Mouse (Mus musculus): ENCODE results near the gene Zmiz1. TPM values are rescaled to one million over a fixed set of nuclear protein-coding genes. Genes with fewer than 3 reads are reported as not detected.

Gene Zmiz1
- total RNA-seq, 2 experiments from 2014 or later = 4.6 to 36.0 TPM

DNA sequence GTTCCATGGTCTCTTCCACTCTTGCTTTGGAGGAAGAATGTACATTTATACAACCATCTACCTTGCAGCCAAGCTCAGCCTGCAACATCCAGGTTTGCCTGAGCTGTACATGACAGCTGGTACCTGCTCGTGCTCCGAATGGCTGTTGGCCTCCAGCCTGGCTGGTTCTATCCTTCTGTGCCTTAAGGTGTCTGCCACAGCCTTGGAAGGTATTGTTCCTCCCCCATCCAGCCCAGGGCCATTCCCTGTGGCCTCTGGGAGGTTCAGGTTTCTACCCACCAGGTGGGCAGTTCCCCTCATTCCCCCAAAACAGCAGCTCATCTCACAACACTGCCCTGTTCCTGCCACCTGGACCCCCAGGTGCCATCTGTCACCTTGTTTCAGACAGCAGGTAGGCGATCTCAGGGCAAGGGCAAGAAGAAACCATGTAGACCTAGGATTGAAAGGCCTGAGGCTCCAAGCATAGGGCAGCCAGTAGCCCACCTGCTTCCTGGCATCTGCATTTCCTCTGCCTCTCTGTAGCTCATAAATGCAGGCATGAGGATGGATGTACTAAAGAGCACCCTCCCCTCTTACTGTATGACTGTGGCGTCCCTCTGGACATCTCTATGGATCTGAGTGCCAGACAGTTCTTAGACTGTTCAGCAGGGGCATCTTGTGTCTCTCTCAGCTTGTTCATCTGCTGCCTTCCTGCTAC lies 160.2 kb downstream of the Zmiz1 start:
- ATAC-seq (replicated peaks; ENCODE audit: low FRiP score, poor library complexity, severe bottlenecking) = no peak

DNA sequence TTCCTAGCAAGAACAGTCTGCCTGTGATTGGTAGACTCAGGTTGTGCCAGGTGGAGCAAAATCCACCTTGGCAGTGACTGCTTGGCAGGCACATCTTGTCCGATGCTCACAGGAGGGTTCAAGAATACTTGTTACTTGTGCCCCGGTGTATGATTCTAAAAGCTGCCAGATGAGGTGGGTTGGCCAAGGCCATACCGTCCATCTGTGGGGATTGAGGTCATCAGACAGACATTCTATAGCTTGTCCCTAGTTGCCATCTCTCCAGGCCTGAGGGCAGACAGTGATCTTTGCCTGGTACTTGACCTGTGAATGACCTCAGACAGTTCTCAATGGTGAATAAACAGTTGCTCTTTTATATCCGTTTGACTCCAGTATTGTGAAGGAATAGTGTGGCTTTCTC lies 161.8 kb downstream of the Zmiz1 start:
- ATAC-seq (replicated peaks; ENCODE audit: low FRiP score, poor library complexity, severe bottlenecking) = no peak

DNA sequence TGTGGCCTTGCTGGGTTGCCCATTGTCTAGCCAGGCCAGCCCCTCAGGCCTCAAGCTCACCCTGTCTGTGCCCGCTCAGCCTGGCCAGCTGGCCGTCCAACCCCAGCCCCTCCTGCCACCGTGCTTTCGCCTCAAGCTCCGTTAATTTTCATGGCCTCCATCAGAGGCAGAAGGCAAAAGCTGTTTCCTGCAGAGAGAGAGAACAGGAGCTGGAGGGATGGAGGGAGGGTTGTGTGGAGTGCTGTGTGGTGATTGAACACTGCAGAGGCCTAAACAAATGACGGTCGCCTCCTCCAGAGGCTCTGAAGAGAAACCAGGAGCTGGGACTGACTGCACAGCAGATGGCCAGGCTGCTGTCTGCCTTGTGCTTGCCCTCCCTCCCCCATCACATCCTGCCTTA lies 164.7 kb downstream of the Zmiz1 start:
- ATAC-seq (replicated peaks; ENCODE audit: low FRiP score, poor library complexity, severe bottlenecking) = no peak

DNA sequence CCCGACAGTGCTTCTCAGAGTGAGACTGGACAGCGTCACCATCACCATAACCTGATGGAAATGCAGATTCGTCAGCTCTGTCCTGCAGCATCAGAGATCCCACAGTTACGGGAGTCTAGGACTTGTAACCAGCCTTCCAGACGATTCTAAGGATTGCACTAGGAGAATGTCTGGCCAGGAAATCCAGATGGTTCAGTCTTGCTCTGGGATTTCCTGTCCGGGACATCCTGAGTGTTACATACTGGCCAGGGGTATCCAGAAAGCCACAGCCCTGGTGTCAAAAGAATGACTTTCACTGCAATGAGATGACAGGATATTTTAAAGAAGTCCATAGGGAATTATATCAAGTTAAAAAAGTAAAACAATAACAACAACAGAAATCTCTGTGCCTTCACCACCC lies 165.7 kb downstream of the Zmiz1 start:
- no peak for ATAC-seq (replicated peaks; ENCODE audit: low FRiP score, poor library complexity, severe bottlenecking)

DNA sequence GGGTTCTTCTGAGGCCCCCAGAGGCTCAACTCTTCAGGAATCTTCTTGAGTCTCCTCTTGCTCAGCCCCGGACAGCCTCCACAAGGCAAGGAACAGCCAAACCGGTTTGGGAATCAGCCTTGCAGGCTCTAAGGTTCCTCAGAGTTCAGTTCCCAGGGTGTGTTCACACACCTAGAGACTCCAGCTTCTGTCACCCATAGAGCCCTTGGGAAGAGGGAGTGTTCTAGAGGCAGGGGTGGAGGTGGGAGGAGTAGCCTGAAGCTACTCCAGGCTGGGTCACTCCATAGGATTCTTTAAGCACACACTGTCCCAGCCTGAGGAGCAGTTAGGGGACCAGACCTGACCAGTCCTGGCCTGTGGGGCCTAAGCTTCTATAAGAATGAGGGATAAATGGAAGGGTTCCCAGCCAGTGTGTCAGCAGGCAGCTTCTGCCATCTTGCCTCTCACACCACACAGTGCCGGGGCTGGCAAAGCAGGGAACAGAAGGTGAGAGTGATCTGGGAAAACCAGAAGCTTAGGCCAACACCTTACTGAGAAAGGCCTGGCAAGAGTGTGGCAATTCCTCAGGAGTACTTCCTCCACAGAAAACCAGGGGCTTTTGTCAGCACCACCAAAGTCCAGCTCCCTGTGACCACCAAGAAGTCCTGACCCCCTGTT lies 168.7 kb downstream of the Zmiz1 start:
- no peak for ATAC-seq (replicated peaks; ENCODE audit: low FRiP score, poor library complexity, severe bottlenecking)

DNA sequence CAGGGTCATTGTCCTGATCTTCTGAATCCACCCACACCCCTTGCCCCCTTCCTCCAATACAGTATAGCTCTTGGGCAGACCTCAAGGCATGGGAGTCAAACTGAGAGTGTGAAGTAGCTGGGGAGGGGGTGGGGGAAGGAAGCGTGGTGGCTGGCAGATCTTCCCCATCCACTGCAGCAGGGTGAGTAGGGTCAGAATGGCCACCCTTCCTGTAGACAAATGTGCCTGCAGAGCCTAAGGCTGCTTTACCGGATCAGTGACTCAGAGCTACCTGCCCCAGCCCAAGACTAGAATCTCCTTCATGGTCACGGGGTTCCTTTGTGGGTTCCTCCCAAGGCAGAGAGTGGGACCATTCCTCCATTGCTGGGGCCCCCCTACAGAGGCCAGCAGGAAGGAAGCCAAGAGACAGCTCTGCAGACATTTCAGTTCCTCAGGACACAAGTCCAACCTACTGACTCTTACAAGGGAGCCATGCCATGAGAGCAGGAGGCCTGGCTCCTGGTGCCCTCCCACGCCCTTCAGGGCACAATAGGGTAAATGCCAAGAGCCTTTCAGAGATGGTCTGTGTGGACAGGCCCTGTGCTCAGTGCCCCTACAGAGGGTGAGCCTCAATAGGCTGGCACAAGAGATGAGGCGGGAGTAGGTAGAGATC lies 169.6 kb downstream of the Zmiz1 start:
- no peak for ATAC-seq (replicated peaks; ENCODE audit: low FRiP score, poor library complexity, severe bottlenecking)

DNA sequence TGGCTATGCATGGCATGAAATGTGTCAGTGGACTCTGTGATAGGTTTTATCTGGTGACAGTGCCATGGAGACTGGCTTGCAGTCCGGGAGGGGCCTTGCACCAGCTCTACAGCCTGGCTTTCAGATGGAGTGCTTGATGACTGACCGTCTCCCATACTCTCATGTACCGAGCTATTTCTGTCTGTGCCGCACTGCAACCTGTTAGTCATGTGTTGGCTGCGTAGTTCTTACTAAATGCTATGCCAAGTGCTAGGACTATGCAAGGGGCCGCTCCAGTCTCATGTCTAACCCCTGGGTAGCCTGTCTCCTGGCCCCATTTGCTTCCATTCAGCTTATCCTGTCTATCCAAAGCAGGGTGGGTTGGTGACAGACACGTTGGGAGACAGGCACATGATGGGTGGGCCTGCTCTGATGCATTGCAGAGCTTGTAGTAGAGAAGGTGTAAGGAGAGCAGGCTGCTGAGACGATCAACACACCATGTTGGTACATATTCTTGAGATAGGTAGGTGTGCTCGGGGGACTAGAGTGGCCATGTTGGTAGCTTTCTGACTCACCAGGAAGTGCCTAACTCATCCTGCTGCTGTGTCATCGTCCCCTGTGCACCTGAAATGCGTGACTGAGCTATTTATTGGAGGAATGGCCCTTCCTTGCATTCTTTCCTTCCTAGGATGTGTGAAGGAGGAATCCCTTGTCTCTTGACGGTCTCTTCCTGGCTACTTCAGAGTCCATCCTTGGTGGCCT lies 171.1 kb downstream of the Zmiz1 start:
- ATAC-seq (replicated peaks; ENCODE audit: low FRiP score, poor library complexity, severe bottlenecking) = no peak

DNA sequence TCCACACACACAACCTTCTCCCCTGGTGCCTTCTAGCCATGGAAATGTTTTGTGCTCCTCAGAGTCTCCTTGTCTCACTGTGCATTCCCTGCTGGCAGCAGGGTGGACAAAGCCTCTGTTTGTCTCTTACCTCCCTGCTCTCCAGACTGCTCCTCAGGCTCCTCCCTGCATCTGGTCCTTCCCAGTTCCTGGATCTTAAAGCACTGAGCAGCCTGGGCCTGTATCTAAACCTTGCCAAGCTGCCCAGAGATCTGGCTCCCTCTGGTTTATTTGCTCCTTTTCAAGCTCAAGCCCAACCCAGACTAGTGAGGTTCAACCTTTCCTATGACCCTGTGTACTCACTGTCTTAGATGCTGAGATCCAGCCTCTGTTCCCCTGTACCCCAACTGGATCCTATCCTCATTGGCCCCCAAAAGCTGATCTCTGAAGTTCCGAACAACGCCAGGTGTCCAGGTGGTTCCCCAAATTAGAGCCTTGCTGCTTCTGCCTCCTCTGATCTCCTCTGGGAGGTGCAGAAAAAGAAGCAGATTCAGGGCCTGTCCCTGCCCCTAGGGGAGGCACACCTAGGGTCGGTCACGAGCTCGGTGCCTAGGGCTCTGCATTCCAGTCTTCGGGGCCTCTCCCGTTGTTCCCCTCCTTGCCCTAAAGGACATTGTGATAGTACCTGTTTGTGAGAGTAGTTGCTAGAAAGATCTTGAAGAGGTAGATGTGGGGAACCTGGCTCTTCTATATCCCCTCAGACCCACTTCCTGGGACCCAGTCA lies 171.8 kb downstream of the Zmiz1 start:
- ATAC-seq (replicated peaks; ENCODE audit: low FRiP score, poor library complexity, severe bottlenecking) = no peak

DNA sequence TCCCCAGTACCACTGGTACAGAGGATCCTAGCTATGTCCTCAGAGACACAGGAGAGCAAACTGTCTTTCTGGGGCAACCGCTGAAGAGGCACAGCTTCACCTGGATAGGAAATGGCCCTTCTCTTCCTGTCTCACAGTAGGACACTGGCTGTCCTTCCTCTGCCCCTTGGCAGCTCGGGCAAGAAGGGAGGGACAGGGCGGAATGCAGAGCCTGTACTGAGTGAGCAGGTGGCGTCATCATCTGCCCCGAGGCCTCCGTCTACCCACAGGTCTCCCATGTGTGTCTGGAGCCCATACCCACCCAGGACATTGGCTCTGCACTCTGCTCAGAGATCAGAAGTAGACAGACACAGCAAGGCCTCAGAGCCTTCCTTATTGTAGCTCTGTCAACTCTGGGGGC lies 172.5 kb downstream of the Zmiz1 start:
- ATAC-seq (replicated peaks; ENCODE audit: low FRiP score, poor library complexity, severe bottlenecking) = no peak

DNA sequence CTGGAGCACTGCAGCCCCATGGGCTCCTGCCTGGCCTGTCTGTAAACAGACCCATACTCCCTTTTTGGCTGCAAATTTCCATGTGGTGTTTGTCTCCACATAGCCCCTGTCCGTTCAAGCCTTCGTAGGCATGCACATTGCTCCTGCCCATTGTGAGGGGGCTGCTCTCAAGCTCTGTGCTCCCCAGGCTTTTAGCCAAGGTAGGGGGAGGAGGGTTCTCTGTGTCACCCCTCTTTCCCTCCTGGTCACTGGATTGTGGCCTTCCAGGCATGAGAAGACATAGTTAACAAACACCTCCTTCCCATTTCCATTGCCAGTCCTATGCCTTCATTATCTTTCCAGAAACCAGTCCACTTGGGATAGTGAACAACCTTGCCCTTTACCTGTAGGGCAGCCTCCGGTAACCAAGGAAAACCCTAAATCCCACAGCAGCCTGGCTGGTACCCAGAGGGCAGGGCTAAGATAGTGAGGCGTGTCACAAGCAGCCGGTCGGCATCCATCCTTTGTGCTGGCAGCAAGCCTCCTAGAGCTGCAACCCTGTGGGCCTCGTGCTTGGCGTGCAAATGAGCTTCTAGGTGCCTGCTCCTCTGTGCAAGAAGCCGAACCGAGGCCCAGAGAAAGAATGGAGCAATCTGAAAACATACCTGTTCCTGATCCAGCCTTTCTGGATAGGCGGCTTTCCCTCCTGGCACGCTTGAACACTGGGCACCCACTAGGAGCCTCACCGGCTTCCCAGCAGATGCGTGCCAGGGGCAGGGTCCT lies 174.7 kb downstream of the Zmiz1 start:
- no peak for ATAC-seq (replicated peaks; ENCODE audit: low FRiP score, poor library complexity, severe bottlenecking)

DNA sequence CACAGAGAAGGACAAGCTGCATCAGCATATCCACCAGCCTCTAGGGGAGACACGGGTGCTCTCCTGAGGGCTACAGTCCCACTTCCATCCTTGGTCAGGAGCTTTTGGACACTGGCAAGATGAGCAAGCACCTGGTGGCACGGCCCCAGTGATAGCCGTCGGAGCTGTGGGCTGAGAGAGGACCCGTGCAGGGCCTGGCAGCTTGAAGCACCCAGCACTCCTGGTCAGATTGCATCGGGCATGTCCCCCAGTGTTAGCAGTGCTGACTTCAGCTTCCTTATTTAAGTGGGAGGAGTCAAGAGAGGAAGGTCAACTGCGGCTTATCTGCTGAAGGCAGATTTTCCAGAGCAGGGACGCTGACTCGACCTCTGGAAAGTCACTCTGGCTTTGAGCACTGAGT lies 175.3 kb downstream of the Zmiz1 start:
- no peak for ATAC-seq (replicated peaks; ENCODE audit: low FRiP score, poor library complexity, severe bottlenecking)

DNA sequence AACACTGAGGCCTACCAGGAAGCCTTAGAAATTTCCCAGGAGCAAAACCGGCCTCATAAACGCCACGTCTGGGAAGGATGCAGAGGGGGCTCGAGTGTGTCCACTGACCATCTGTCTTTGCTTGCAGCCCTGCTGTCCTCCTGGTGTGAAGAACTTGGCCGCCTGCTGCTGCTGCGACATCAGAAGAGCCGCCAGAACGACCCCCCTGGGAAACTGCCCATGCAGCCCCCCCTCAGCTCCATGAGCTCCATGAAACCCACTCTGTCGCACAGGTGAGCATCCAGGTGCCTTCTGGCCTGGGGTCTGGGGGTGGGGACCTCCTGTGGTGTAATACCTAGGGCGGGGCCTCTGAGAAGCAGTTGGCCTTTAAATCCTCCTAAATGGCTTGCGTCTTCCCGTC lies 176.8 kb downstream of the Zmiz1 start:
- no peak for ATAC-seq (replicated peaks; ENCODE audit: low FRiP score, poor library complexity, severe bottlenecking)

DNA sequence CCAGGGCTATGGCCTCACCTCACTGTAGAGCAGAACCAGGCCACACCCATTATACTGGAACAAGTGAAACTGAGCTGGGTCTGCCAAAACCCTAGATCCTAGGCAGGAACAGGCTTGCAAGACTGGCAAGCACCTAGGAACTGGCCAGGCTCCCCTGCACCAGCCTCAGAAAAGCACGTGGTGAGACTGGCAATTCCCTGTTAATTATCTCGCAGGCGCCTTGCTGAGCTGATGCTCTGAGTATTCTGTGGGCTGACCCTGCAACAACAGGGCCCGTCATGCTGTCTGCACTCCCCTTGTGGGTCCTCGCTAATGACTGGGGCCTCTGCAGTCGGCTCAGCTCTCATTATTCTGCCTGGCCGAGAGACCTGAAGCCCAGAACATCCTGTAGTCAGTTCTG lies 177.3 kb downstream of the Zmiz1 start:
- ATAC-seq (replicated peaks; ENCODE audit: low FRiP score, poor library complexity, severe bottlenecking) = no peak

DNA sequence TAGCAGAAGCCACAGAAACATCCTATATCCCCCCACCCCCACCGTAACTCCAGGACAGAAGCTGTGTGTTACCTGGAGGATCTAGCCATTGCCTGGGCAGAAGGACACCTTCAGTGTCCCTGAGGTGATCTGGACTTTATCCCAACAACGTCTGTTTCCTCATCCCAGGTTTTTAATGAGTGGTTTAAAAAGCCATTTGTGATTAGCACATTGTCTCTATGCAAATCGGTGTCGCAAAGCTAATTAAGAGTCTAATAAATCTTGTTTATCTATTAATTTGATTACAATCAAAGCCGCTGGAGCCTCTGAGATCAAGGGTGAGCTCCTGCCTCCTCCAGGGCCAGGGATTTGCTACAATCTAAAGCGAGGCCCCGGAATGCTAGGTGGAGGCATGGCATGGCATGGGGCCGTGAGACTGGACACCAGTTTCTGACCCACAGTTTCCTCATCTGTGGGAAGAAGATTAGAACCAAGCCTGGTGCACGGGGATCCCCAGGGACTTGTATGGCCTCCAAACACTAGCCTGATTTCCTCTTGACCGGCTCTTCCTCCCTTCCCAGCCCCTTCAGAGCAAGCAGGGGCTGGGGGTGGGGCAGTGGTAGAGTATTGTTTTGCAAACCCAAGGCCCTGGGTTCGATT lies 180.3 kb downstream of the Zmiz1 start:
- ATAC-seq (replicated peaks; ENCODE audit: low FRiP score, poor library complexity, severe bottlenecking) = no peak

DNA sequence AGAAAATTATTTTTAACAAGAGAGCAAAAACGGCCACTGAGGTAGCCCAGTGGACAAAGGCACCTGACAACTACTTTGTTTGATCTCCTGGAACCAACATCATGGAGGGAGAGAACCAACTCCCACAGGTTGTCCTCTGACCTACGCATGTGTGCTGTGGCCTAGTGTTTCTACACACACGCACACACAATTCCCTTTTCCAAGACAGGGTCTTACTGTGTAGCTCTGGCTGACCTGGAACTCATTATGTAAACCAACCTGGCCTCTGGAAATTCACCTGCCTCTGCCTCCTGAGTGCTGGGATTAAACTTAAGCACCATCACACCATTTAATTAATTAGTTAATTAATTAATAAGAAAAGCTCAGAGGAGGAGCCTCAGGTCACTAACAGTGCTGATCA lies 181.0 kb downstream of the Zmiz1 start:
- ATAC-seq (replicated peaks; ENCODE audit: low FRiP score, poor library complexity, severe bottlenecking) = no peak

DNA sequence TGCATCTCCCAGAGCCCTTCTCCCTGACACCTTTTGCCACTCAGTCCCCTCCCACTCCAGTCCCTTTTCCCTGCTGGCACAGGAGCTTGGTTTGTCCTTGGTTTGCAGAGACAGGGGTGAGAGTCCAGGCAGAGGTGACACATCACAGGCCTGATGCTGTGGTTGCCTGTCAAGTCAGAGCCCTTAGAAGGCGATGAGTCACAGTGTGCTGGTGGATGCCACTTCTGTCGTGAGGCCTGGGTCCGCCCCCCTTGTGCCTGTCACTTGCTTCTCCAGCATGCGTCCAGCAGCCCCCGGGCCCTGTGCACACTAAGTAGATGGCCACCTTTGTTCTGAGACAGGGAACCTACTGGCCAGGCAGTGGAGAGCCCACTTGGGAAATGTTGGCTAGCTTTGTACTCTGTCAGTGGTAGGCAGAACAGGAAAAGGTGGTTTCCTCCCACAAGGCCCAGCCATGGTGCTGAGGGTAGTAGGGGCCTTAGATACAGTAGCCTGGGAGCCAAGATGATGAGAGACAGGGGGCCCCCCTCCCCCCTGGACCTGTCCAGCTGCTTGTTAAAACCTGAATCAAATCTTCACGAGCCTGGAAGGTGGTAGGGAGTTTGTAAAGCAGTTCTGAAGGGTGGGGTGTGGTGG lies 181.6 kb downstream of the Zmiz1 start:
- no peak for ATAC-seq (replicated peaks; ENCODE audit: low FRiP score, poor library complexity, severe bottlenecking)

DNA sequence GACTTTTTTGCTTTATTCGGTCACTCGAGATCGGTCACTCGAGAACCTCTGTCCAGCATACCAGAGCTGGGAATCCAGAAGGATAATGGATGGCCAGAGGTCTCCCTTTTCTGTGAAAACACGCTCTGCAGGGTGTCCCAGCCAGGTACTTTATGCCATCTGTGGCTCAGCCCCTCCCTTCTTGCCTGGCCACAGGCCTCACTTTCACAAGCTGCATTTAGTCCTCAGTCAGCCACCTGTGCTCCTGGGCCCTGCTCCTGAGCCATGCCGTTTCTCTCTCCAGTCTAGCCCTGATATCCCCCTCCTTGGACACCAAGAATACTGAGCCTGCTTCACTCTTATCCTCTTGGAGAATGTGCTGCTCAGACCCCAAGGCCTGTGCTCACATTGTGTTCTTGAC lies 182.1 kb downstream of the Zmiz1 start:
- no peak for ATAC-seq (replicated peaks; ENCODE audit: low FRiP score, poor library complexity, severe bottlenecking)

DNA sequence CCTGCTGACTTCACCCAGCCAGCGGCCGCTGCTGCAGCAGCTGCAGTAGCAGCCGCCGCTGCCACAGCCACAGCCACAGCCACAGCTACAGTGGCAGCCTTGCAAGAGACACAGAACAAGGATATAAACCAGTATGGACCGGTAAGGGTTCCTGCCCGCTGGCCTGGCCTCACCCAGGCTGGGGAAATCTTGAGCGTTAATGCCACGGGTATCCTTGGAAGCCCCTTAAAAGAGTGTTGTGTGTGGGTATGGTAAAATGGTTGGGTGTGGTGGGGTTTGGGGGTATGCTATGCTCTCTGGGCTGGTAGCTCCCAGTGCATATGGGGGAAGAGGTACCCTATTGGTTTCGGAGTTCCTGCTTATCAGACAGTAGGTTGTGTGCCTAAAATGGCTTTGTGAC lies 186.7 kb downstream of the Zmiz1 start:
- no peak for ATAC-seq (replicated peaks; ENCODE audit: low FRiP score, poor library complexity, severe bottlenecking)

Measured in erythroid progenitor cell, adult 5-6 weeks (primary cell).